Mouse (Mus musculus): ENCODE measurements around the gene Fate1. TPM values are rescaled to one million over a fixed set of nuclear protein-coding genes. Genes with fewer than 3 reads are reported as not detected.
A peak's percentile ranks its signal among the peaks of the same experiment; 100 is the strongest.

Gene Fate1
- polyA plus RNA-seq, 1 experiment, result not detected

GRCm38 (mm10) chrX:72009930-72010329 is 37.1 kb downstream of the Fate1 start:
- Histone ChIP-seq H3K27ac (ENCODE audit: control insufficient read depth, insufficient read depth, low read depth, low read length) (no peak overlapping the region), H3K36me3 (ENCODE audit: control insufficient read depth, insufficient read depth, low read length) (no peaks in the 10 kb centered on the region), H3K4me1 (ENCODE audit: control insufficient read depth, insufficient read depth, low read length) (no peaks in the 10 kb centered on the region), H3K27me3 (ENCODE audit: control insufficient read depth, insufficient read depth, low read length) (no peaks in the 10 kb centered on the region), H3K4me3 (ENCODE audit: control insufficient read depth, low read depth, low read length) (no peak overlapping the region)
- TF ChIP-seq CTCF (IDR thresholded peaks at IDR 0.05; ENCODE audit: control insufficient read depth, insufficient read depth, insufficient replicate concordance, low read depth, low read length), result no peak
- no peak for TF ChIP-seq POLR2A (IDR thresholded peaks at IDR 0.05; ENCODE audit: control insufficient read depth, low read depth, low read length)

- Histone ChIP-seq H3K4me3 (ENCODE audit: control insufficient read depth, low read depth, low read length) (no peak overlapping the region), H3K4me1 (ENCODE audit: control insufficient read depth, insufficient read depth, low read length) (no peaks in the 10 kb centered on the region), H3K27ac (ENCODE audit: control insufficient read depth, insufficient read depth, low read depth, low read length) (no peak overlapping the region), H3K36me3 (ENCODE audit: control insufficient read depth, insufficient read depth, low read length) (no peaks in the 10 kb centered on the region), H3K27me3 (ENCODE audit: control insufficient read depth, insufficient read depth, low read length) (no peaks in the 10 kb centered on the region)
- TF ChIP-seq POLR2A (IDR thresholded peaks at IDR 0.05; ENCODE audit: control insufficient read depth, low read depth, low read length), result no peak
- no peak for TF ChIP-seq CTCF (IDR thresholded peaks at IDR 0.05; ENCODE audit: control insufficient read depth, insufficient read depth, insufficient replicate concordance, low read depth, low read length)
Measured at GRCm38 (mm10) chrX:72012236-72012635, 39.5 kb downstream of the Fate1 start.

- TF ChIP-seq CTCF (IDR thresholded peaks at IDR 0.05; ENCODE audit: control insufficient read depth, insufficient read depth, insufficient replicate concordance, low read depth, low read length) (no peak), POLR2A (IDR thresholded peaks at IDR 0.05; ENCODE audit: control insufficient read depth, low read depth, low read length) (no peak)
- no peaks in the 10 kb centered on the region for H3K4me1 ChIP-seq (ENCODE audit: control insufficient read depth, insufficient read depth, low read length)
- H3K4me3 ChIP-seq (ENCODE audit: control insufficient read depth, low read depth, low read length), result no peak overlapping the region
- no peaks in the 10 kb centered on the region for H3K27me3 ChIP-seq (ENCODE audit: control insufficient read depth, insufficient read depth, low read length)
- H3K27ac ChIP-seq (ENCODE audit: control insufficient read depth, insufficient read depth, low read depth, low read length), result no peak overlapping the region
- no peaks in the 10 kb centered on the region for H3K36me3 ChIP-seq (ENCODE audit: control insufficient read depth, insufficient read depth, low read length)
Measured at GRCm38 (mm10) chrX:72012804-72013203, 40.0 kb downstream of the Fate1 start.

- Histone ChIP-seq H3K27ac (ENCODE audit: control insufficient read depth, insufficient read depth, low read depth, low read length) (no peak overlapping the region), H3K27me3 (ENCODE audit: control insufficient read depth, insufficient read depth, low read length) (no peaks in the 10 kb centered on the region), H3K4me3 (ENCODE audit: control insufficient read depth, low read depth, low read length) (no peak overlapping the region), H3K4me1 (ENCODE audit: control insufficient read depth, insufficient read depth, low read length) (no peaks in the 10 kb centered on the region), H3K36me3 (ENCODE audit: control insufficient read depth, insufficient read depth, low read length) (no peaks in the 10 kb centered on the region)
- TF ChIP-seq POLR2A (IDR thresholded peaks at IDR 0.05; ENCODE audit: control insufficient read depth, low read depth, low read length), result no peak
- no peak for TF ChIP-seq CTCF (IDR thresholded peaks at IDR 0.05; ENCODE audit: control insufficient read depth, insufficient read depth, insufficient replicate concordance, low read depth, low read length)
Measured at GRCm38 (mm10) chrX:72022241-72022640, 49.5 kb downstream of the Fate1 start.

- H3K27me3 ChIP-seq (ENCODE audit: control insufficient read depth, insufficient read depth, low read length), result no peaks in the 10 kb centered on the region
- no peak for TF ChIP-seq POLR2A (IDR thresholded peaks at IDR 0.05; ENCODE audit: control insufficient read depth, low read depth, low read length)
- TF ChIP-seq CTCF (IDR thresholded peaks at IDR 0.05; ENCODE audit: control insufficient read depth, insufficient read depth, insufficient replicate concordance, low read depth, low read length), result peak; percentile 34; the same call in 1 of the 2 replicates
- H3K27ac ChIP-seq (ENCODE audit: control insufficient read depth, insufficient read depth, low read depth, low read length), result no peak overlapping the region
- no peaks in the 10 kb centered on the region for H3K36me3 ChIP-seq (ENCODE audit: control insufficient read depth, insufficient read depth, low read length)
- H3K4me1 ChIP-seq (ENCODE audit: control insufficient read depth, insufficient read depth, low read length), result no peaks in the 10 kb centered on the region
- H3K4me3 ChIP-seq (ENCODE audit: control insufficient read depth, low read depth, low read length), result no peak overlapping the region
Measured at GRCm38 (mm10) chrX:72022750-72023398, 50.1 kb downstream of the Fate1 start.

GRCm38 (mm10) chrX:72023542-72023941 is 50.8 kb downstream of the Fate1 start:
- Histone ChIP-seq H3K36me3 (ENCODE audit: control insufficient read depth, insufficient read depth, low read length) (no peaks in the 10 kb centered on the region), H3K4me3 (ENCODE audit: control insufficient read depth, low read depth, low read length) (no peak overlapping the region), H3K27me3 (ENCODE audit: control insufficient read depth, insufficient read depth, low read length) (no peaks in the 10 kb centered on the region), H3K4me1 (ENCODE audit: control insufficient read depth, insufficient read depth, low read length) (no peaks in the 10 kb centered on the region), H3K27ac (ENCODE audit: control insufficient read depth, insufficient read depth, low read depth, low read length) (no peak overlapping the region)
- TF ChIP-seq POLR2A (IDR thresholded peaks at IDR 0.05; ENCODE audit: control insufficient read depth, low read depth, low read length) (no peak), CTCF (IDR thresholded peaks at IDR 0.05; ENCODE audit: control insufficient read depth, insufficient read depth, insufficient replicate concordance, low read depth, low read length) (no peak)

Other genes with a start within 250 kb of the Fate1 start
- gene Vma21, start 157.1 kb upstream of the Fate1 start, polyA plus RNA-seq (2012; rRNA removed), result 0.87 and 1.8 TPM in 2 replicates
- gene Gm1141, start 52.0 kb upstream of the Fate1 start, polyA plus RNA-seq (2012; rRNA removed), result 62.6 and 77.5 TPM in 2 replicates
- gene Prrg3, start 10.4 kb upstream of the Fate1 start, polyA plus RNA-seq (2012; rRNA removed), result 1.8 TPM in 2 replicates
- gene Cnga2, start 18.9 kb downstream of the Fate1 start, polyA plus RNA-seq (2012; rRNA removed), result 0.07 and 0.09 TPM in 2 replicates
- gene Magea4, start 249.0 kb downstream of the Fate1 start, polyA plus RNA-seq (2012; rRNA removed), result 1.2 and 1.3 TPM in 2 replicates